Comparison of ENCODE assay signal across 9 mouse cellular contexts in genomic region chr5:67758126-67758525, GRCm38 (mm10).
DNase-seq lines count a peak whose midpoint lies in the region; ATAC-seq lines count a peak whose summit lies in the region.
"Had no signal": no experiment of that assay in that cellular context is flagged by ENCODE, and none has a peak within 500 bp of the region (broad histone marks: within the 10 kb centered on the region; RNA-seq: fewer than 3 reads in every experiment).

No protein-coding gene starts in this region.

- intact Hi-C loops in left cerebral cortex, postnatal 25 days (cut with DNase I), result loop anchor here (10.0 kb wide), 2 partner anchors 357 to 1767 kb away; no protein-coding TSS in a partner anchor

- DNase-seq in cerebellum, adult 9-11 months, result peak; percentile 44
- no peak for DNase-seq in cerebellum, adult 8-10 months
- peak; percentile 7 for DNase-seq in kidney, adult 11 months
- no peak for DNase-seq in kidney, postnatal 10 days
- peak; percentile 39 for DNase-seq in ovary, postnatal 36 days (ENCODE audit: low spot score)
- no peak for DNase-seq in ovary, postnatal 14 days (ENCODE audit: low spot score)
- no peak for DNase-seq in left cerebral cortex, postnatal 25 days (ENCODE audit: low spot score in 2 of 2)
- DNase-seq: liver, postnatal 0 days had no signal

- ATAC-seq in monocyte, adult 5-6 weeks (replicated peaks; ENCODE audit: insufficient number of reproducible peaks, low FRiP score, low TSS enrichment, poor library complexity, severe bottlenecking), result 0 out of 2 replicates have a peak, but pooled peaks have one; percentile 17
- ATAC-seq: liver, postnatal 0 days had no signal

Comparison
In these comparisons a context has a peak if more than half of its experiments do, and no peak if none do; other contexts are left out.
1. DNase-seq: peak in cerebellum, adult 9-11 months (single experiment), kidney, adult 11 months (single experiment) and ovary, postnatal 36 days (single experiment); none in cerebellum, adult 8-10 months (single experiment), kidney, postnatal 10 days (single experiment), ovary, postnatal 14 days (single experiment) and left cerebral cortex, postnatal 25 days (0 of 2).